Mouse (Mus musculus) left cerebral cortex, postnatal 14 days (tissue): ENCODE data around the gene Gm49486. TPM values are rescaled to one million over a fixed set of nuclear protein-coding genes. Genes with fewer than 3 reads are reported as not detected.
"Not testable (repeated sequence)": the region's sequence is repeated elsewhere in the genome, so short reads cannot be mapped to it uniquely, and the experiment has no call there.

Experiments used
- DNase-seq, 2 experiments: peaks; one replicate each; pipeline ENCODE4 v3.0.0; 2021 to 2022; ENCODE audit warnings: low spot score in 2 of 2, mixed read lengths in 1 of 2
- intact Hi-C: fragments of 180-260 bp; cut with DNase I; formaldehyde crosslinking; loops from one replicate; pipeline ENCODE4 v1.15.1; 2025
- total RNA-seq, 2 experiments: library from RNA; stranded (reverse); gene quantifications; 2 replicates each; pipeline ENCODE4 v1.2.3; 2021

Gm49486 gene
- total RNA-seq, 2 experiments from 2014 or later = 0.94 to 1.2 TPM

GRCm38 (mm10) chr15:79219572-79219971 lies 9.6 kb upstream of the Gm49486 start:
- DNase-seq = no peak
- intact Hi-C loops = loop anchor here (10.0 kb wide), 1 partner anchor 55 kb away; the partner anchor contains the start of gene Sox10

- no peak for DNase-seq
- intact Hi-C loops = no loop called here
Observed at GRCm38 (mm10) chr15:79223641-79224040, 5.5 kb upstream of the Gm49486 start.

GRCm38 (mm10) chr15:79224685-79225084 lies 4.5 kb upstream of the Gm49486 start:
- peak; percentile 86 to 88 for DNase-seq
- intact Hi-C loops = no loop called here

- DNase-seq, intact Hi-C loops: not testable (repeated sequence)
Observed at GRCm38 (mm10) chr15:79225780-79226179, 3.4 kb upstream of the Gm49486 start.

GRCm38 (mm10) chr15:79235268-79235667 lies 6.1 kb downstream of the Gm49486 start:
- intact Hi-C loops = no loop called here
- DNase-seq = no peak

- DNase-seq = no peak
- intact Hi-C loops = no loop called here
Observed at GRCm38 (mm10) chr15:79238036-79238435, 8.8 kb downstream of the Gm49486 start.

GRCm38 (mm10) chr15:79242574-79243233 lies 13.5 kb downstream of the Gm49486 start:
- intact Hi-C loops = loop anchor here (2.0 kb wide), 1 partner anchor 224 kb away; no protein-coding TSS in a partner anchor
- DNase-seq = peak in 1 of 2 experiments; percentile 38

GRCm38 (mm10) chr15:79243234-79244042 lies 14.2 kb downstream of the Gm49486 start:
- intact Hi-C loops = loop anchor here (2.0 kb wide), 1 partner anchor 223 kb away; no protein-coding TSS in a partner anchor

GRCm38 (mm10) chr15:79244071-79244893 lies 15.1 kb downstream of the Gm49486 start:
- intact Hi-C loops = no loop called here
- DNase-seq = no peak

More at GRCm38 (mm10) chr15:79243234-79244042, 14.2 kb downstream of the Gm49486 start:
- peak; percentile 99 to 100 for DNase-seq

GRCm38 (mm10) chr15:79245321-79245720 lies 16.1 kb downstream of the Gm49486 start:
- no peak for DNase-seq
- intact Hi-C loops = no loop called here

- no peak for DNase-seq
- intact Hi-C loops = no loop called here
Observed at GRCm38 (mm10) chr15:79250236-79250635, 21.0 kb downstream of the Gm49486 start.

GRCm38 (mm10) chr15:79251168-79251567 lies 22.0 kb downstream of the Gm49486 start:
- no peak for DNase-seq
- intact Hi-C loops = no loop called here

- intact Hi-C loops = no loop called here
- DNase-seq = peak; percentile 41 to 46
Observed at GRCm38 (mm10) chr15:79251781-79252491, 22.7 kb downstream of the Gm49486 start.

- intact Hi-C loops = no loop called here
- no peak for DNase-seq
Observed at GRCm38 (mm10) chr15:79252580-79252979, 23.4 kb downstream of the Gm49486 start.

- DNase-seq = no peak
- intact Hi-C loops = no loop called here
Observed at GRCm38 (mm10) chr15:79254661-79255060, 25.5 kb downstream of the Gm49486 start, which contains the start of gene Slc16a8. Gene Slc16a8 (minus strand): TSS chr15:79254761.

GRCm38 (mm10) chr15:79258521-79258920 lies 29.3 kb downstream of the Gm49486 start:
- intact Hi-C loops = no loop called here
- DNase-seq = no peak

- peak; percentile 37 to 61 for DNase-seq
- intact Hi-C loops = no loop called here
Observed at GRCm38 (mm10) chr15:79261095-79261725, 32.0 kb downstream of the Gm49486 start.

GRCm38 (mm10) chr15:79261757-79262156 lies 32.6 kb downstream of the Gm49486 start:
- intact Hi-C loops = no loop called here
- no peak for DNase-seq
